Mouse (Mus musculus) E14TG2a.4 (cell line): Measurements from ENCODE around the gene Acadsb.

Source experiments
- CTCF ChIP-seq: conservative IDR thresholded peaks from 2 replicates; pipeline ENCODE4 v1.5.1; 2014; ENCODE audit warnings: low read length
- NANOG ChIP-seq: IDR thresholded peaks from 2 replicates; pipeline ENCODE4 v1.6.1; 2014; ENCODE audit warnings: borderline replicate concordance, low read length, mixed read lengths
- POU5F1 ChIP-seq: IDR thresholded peaks from 2 replicates; pipeline ENCODE4 v1.6.1; 2014; ENCODE audit warnings: low read length, borderline replicate concordance

GRCm38 (mm10) chr7:131469506-131469905 lies 59.1 kb downstream of the Acadsb start:
- TF ChIP-seq POU5F1 (no peak), CTCF (peak; percentile 66), NANOG (no peak)
